Mouse (Mus musculus): ENCODE data around the gene Ehmt1.

Gene Ehmt1

DNA sequence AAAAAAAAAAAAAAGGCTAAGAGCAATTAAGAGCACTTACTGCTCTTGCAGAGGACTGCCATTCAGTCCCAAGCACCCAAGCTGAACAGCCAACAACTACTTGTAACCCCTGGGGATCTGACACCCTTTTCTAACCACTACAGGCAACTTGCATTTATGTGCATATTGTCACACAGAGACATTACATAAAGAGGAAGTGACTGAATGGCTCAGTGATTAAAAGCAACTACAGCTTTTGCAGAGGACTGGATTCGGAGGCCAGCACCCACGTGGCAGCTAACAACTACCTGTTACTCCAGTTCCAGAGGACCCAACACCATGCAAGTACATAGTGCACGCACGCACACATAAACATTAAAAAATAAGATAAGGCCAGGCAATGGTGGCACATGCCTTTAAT is 8.9 kb downstream of the Ehmt1 start:
- DNase-seq: no peak

DNA sequence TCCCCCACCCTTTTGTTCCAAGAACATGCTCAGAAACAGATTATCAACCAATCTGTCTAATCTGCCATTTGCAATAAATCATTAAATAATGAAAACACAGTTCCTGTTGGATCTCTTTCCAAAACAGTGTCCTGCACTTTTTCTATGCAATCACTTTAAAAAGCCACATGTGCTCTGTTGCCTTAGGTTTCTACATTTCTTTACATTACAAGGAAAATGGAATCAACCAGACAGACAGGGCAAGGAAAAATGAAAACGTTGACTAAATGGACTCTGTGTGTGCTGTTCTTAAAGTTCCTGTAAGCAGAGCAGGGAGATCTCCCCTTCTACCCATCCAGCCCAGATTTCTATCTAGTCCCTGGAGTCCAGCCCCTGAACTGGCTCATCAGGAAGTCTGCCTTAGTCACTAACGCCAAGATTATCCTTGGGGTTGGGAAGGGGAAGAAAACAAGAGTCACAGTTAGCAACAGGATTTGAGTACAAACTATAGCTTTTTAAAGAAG is 13.7 kb downstream of the Ehmt1 start:
- no peak for DNase-seq

DNA sequence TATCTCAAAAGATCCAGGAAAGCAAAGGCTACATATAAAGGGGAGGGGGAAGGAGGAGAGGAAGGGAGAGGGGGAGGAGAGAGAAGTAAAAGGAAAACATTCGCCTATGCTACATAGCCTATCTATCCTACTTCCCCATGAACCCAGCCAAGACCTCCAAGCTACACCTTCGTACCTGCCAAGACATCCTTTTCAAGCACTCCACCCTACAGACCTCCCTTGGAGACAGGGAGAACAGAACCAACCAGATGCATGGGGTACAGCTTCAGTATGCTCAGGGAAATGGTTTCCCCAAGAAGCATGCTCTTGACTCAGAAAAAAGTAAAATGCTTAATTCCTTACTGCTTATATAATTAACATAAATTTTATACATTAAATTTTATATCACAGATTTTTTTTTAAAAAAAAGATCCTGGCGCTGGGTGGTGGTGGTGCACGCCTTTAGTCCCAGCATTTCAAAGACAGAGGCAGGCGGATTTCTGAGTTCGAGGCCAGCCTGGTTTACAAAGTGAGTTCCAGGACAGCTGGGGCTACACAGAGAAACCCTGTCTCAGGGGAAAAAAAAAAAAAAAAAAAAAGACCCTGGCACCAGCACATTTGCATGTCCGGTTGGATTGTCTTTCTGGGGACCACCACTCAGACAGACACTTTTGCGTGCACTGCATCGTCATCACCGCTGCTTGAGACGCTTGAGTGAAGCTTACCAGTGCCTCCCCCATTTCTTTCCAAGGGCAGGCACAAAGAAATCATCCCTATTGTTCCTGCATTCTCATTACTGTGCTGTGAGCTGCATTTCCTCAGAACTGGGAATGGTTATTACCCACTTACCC is 14.4 kb downstream of the Ehmt1 start:
- DNase-seq: no peak

GRCm38 (mm10) chr2:24902999-24903398 is 16.4 kb downstream of the Ehmt1 start:
- DNase-seq: no peak

- no peak for DNase-seq
Measured at GRCm38 (mm10) chr2:24901055-24901454, 18.4 kb downstream of the Ehmt1 start.

- DNase-seq: no peak
Measured at GRCm38 (mm10) chr2:24899292-24899691, 20.1 kb downstream of the Ehmt1 start.

GRCm38 (mm10) chr2:24896761-24897160 is 22.7 kb downstream of the Ehmt1 start:
- no peak for DNase-seq

- no peak for DNase-seq
Measured at GRCm38 (mm10) chr2:24894211-24894610, 25.2 kb downstream of the Ehmt1 start.

DNA sequence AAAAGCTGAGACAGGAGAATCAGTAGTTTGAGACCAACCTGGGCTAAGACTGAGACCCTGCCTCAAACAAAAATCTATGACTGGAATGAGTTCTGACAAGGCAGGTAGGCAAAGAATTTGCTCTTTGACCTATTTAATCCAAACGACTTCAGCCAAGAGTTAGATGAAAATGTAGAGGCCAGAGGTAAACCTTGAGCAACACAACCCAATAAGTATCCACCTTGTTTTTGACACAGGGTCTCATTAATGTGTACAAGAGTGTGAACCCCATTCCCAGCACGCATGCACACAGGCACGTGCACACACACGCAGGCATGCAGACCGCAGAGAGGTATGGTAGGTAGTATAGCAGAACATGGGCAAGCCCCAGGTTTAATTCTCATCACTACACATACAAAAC is 27.1 kb downstream of the Ehmt1 start:
- DNase-seq: no peak

DNA sequence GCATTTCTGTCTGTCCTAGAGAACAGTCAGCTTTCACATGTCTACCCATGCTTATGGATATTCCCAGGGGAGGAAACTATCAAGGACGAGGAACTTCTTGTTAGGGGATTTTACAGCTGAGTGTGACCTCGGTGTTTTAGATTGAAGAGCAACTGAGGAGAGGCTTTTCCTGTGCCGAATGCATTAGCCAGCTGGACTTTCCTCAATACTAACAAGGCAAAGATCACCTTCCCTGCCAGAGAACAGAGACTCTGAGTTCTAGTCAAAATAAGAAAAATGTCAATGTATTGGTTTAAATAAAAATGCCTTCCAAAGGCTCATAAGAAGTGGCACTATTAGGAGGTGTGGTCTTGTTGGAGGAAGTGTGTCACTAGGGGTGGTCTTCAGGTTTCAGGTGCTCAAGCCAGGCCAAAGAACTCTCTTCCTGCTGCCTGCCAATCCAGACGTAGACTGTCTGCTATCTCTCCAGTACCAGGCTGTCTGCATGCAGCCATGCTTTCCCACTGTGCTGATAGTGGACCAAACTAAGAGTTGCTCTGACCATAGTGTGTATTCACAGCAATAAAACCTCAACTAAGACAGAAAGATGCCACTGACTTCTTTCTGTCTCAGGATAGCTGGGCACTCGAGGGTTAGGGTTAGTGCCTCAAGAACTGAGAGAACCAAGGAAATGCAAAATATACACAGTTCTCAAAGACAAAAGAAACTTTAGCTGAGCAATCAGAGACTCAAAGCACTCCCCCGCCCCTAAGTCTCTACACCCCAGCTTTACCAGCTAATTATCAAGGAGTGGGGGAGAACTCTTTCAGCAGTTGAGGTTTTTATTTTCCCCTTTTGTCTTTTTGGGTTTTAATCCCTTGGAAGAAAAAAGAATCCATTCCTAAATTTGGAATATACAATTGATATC is 28.6 kb downstream of the Ehmt1 start:
- peak; percentile 14 for DNase-seq

DNA sequence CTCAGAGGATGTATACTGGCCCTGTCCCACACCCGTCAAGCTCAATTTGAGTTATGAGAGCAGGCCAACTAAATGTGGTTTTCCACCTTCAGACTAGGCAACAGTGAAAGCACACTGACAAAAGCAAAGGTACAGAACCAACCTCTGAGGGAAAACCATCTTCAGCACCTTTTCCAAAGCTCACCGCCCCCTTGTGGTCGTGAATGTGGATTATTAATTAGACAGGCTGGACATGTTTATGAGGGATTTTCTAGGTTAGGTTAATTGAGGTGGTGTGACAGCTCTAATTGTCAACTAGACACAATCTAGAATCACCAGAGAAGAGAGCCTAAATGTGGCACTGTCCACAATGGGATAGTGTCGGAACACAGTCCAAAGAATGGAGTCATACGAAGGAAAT is 30.5 kb downstream of the Ehmt1 start:
- DNase-seq: peak; percentile 30

- DNase-seq: no peak
Measured at GRCm38 (mm10) chr2:24880686-24881085, 38.7 kb downstream of the Ehmt1 start.

- no peak for DNase-seq
Measured at GRCm38 (mm10) chr2:24870952-24871351, 48.5 kb downstream of the Ehmt1 start.

- DNase-seq: peak; percentile 20
Measured at GRCm38 (mm10) chr2:24863010-24863409, 56.4 kb downstream of the Ehmt1 start.

- peak; percentile 50 for DNase-seq
Measured at GRCm38 (mm10) chr2:24852408-24852807, 67.0 kb downstream of the Ehmt1 start.

DNA sequence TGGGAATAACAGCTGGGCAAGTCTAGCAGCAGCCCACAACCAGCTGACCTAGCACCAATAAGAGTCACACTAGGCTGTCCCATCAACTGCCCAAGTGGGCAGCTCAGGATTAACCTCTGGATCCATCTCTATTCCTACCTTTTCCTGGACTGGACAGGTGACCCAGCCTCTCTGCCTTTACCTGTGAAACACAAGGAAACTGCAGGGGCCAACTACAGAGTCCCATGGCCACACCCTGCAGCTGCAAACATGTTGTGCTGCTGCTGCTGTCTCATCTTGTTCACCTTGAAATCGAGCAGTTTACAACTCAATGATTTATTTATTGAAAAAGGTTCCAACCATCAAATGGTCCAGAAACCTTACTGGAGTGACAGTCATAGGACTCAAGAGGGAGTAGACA is 72.9 kb downstream of the Ehmt1 start:
- no peak for DNase-seq

- DNase-seq: no peak
Measured at GRCm38 (mm10) chr2:24845256-24845655, 74.2 kb downstream of the Ehmt1 start.

DNA sequence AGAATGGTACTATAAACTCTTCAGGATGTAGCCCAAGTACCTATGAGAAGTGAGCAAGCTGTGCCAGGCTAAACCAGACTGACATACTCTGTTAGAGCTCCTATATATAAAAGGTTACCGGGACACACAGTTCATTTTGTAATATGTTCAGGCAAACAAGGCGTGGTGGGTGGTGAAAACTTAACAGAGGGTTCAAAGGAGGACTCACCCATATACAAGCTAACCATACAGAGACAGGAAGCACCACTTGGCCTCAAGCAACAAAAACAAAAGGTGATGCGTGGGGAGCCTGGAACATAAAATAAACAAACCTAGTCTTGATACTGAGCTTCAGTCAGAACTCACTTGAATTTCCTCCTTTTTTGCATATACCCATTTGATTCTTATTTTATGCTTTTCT is 88.8 kb downstream of the Ehmt1 start:
- DNase-seq: no peak

DNA sequence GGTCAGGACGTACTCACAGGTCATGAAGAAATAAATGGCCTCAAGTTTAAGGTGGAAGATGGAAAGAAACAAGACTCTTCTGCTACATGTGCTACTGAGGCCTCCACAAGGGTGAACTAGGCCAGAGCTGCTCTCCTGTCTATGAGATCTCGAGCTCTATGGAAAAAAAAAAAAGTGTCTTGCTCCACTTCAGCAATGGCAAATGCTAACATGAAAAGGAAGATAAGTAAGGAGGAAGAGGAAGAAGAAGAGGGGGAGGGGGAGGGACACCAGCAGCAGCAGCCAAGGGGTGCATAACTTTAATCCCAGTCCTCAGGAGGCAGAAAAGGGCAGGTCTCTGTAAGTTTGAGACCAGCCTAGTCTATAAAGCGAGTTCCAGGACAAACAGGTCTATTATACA is 109.7 kb downstream of the Ehmt1 start:
- DNase-seq: no peak

GRCm38 (mm10) chr2:24807691-24808090 is 111.7 kb downstream of the Ehmt1 start:
- DNase-seq: no peak

- DNase-seq: no peak
Measured at GRCm38 (mm10) chr2:24807036-24807435, 112.4 kb downstream of the Ehmt1 start.

DNA sequence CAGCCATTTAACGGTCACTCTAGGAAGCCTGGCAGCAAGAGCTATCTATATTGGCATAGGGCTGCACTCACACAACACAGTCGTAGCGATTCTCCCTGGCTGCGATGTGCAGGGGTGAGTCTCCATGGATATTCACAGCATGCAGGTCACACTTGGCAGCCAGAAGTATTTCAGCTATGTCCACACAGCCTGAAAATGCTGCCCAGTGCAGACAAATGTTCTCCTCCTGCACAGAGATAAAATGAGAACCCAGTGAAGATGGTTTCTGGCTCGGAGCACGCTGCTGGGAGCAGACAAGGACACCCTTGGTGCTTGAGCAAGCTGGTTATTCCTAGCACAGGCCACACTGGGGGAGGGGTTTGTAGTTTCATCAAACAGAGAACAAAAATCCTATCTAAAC is 113.3 kb downstream of the Ehmt1 start:
- DNase-seq: no peak

GRCm38 (mm10) chr2:24805621-24806020 is 113.8 kb downstream of the Ehmt1 start:
- DNase-seq: no peak

All from kidney, adult 9 months (tissue).